Mouse (Mus musculus) kidney, embryonic 15.5 days (tissue): ENCODE measurements around the gene Coro1a. TPM values are rescaled to one million over a fixed set of nuclear protein-coding genes. Genes with fewer than 3 reads are reported as not detected.

Experiments
- ATAC-seq: fragments of 200-750 bp; cut with Nextera tagmentation; replicated peaks from 2 replicates; pipeline ENCODE4 v1.8.0; 2017; ENCODE audit warnings: moderate TSS enrichment; ENCODE audit not compliant: low FRiP score
- H3K27ac ChIP-seq: fragments of 300-500 bp; sonication (generic); 2 replicates; pipeline ENCODE4 v1.5.1; 2015; ENCODE audit warnings: mild to moderate bottlenecking, inconsistent platforms
- H3K27me3 ChIP-seq: fragments of 300-500 bp; sonication (generic); 2 replicates; pipeline ENCODE4 v1.6.1; 2015; ENCODE audit warnings: inconsistent platforms
- H3K36me3 ChIP-seq: fragments of 300-500 bp; sonication (generic); 2 replicates; pipeline ENCODE4 v1.6.1; 2015; ENCODE audit warnings: inconsistent platforms
- H3K4me1 ChIP-seq: fragments of 300-500 bp; sonication (generic); 2 replicates; pipeline ENCODE4 v1.6.1; 2015; ENCODE audit warnings: inconsistent platforms
- H3K4me2 ChIP-seq: fragments of 300-500 bp; sonication (generic); 2 replicates; pipeline ENCODE4 v1.6.1; 2015; ENCODE audit warnings: moderate library complexity, mild to moderate bottlenecking, inconsistent platforms
- H3K4me3 ChIP-seq: fragments of 300-500 bp; sonication (generic); replicated peaks from 2 replicates; pipeline ENCODE4 v1.5.1; 2015; ENCODE audit warnings: mild to moderate bottlenecking, inconsistent platforms
- H3K9ac ChIP-seq: fragments of 300-500 bp; sonication (generic); 2 replicates; pipeline ENCODE4 v1.6.1; 2015; ENCODE audit warnings: mild to moderate bottlenecking, inconsistent platforms
- H3K9me3 ChIP-seq: fragments of 300-500 bp; sonication (generic); replicated peaks from 2 replicates; pipeline ENCODE4 v1.6.1; 2016; ENCODE audit warnings: inconsistent platforms
- WGBS: fragments of 180-500 bp; shearing (Covaris S2); methylation state at CpG from one replicate; pipeline ENCODE4 v1.1.7; 2015; ENCODE audit warnings: mixed read lengths; 5-methylcytosine and 5-hydroxymethylcytosine counted together
- polyA plus RNA-seq: library from polyadenylated mRNA; unstranded; fragments of >200 nt; fragmentation: Nextera tagmentation; extraction: Ambion mirVana; gene quantifications from 2 replicates; pipeline ENCODE4 v1.2.1, GENCODE M21; 2015

Gene Coro1a
- 17.9 and 24.3 TPM in 2 replicates for polyA plus RNA-seq

DNA sequence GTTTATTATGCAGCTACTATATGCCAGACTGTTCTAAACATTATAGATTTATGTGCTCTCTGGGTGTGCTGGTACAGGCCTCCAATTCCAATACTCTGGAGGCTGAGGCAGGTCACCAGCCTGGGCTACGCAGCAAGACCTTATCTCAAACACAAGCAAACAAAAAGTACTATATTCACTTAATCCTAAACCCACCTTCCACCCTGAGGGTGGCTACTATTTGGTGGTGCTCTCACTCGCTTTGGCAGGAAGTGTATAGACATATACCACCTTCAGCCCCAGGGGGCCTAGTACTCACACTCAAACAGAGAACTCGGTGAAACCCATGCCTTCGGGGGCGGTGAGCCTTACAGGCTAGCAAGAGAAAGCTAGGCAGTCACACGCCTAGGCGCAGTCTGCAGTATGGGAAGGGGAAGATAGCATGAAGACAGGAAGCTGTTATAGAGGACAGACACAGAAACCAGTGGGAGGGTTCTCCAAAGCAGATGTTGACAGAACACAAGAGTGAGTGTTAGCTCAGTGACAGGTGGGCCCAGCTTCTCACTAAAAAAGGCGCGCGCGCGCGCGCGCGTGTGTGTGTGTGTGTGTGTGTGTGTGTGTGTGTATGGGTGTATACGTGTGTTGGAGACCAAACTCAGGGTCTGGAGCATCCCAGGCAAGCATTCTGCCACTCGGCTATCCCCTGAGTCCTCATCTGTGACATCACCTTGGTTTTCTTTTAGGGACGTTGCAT, at the start of gene Coro1a:
Gene Coro1a, minus strand, starts transcription at position 346 of the 733 bp plus-strand sequence.
- no peak within 1 kb of the TSS for H3K9ac ChIP-seq
- H3K9me3 ChIP-seq = no peaks in the 10 kb centered on the region
- ATAC-seq = no peak
- peaks cover 17% of the 10 kb centered on the region for H3K4me1 ChIP-seq
- WGBS = 85% methylated on average over 19 of the region's 19 CpGs
- H3K36me3 ChIP-seq = no peaks in the 10 kb centered on the region
- peaks cover 35% of the 10 kb centered on the region for H3K27me3 ChIP-seq
- no peak within 1 kb of the TSS for H3K27ac ChIP-seq
- H3K4me3 ChIP-seq = no peak within 1 kb of the TSS
- no peak within 1 kb of the TSS for H3K4me2 ChIP-seq

DNA sequence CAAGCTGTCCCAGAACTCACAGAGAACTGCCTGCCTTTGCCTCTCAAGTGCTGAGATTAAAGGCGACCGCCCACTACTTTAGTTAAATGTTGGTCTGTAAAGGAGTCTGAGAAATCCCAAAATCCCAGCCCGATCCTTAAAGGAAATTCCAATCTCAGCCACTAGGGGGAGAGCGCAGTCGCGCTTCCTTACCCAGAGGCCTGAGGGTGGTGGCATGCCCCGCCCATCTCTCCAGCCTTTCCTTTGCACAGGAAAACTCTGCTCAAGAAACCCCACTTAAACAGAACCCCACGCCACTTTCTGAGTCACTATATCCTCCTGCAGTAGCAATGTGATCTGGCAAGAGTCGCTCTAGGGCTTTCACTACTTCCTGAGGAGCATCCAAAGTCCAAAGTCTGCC, 47.3 kb upstream of the Coro1a start:
- H3K36me3 ChIP-seq = no peaks in the 10 kb centered on the region
- peak overlapping the region; percentile 31; the same call in 1 of the 2 replicates for H3K4me2 ChIP-seq
- WGBS = 2% methylated on average over 9 of the region's 9 CpGs
- H3K9me3 ChIP-seq = no peaks in the 10 kb centered on the region
- H3K9ac ChIP-seq = no peak overlapping the region
- peaks cover 14% of the 10 kb centered on the region for H3K4me1 ChIP-seq
- no peak overlapping the region for H3K4me3 ChIP-seq
- H3K27me3 ChIP-seq = no peaks in the 10 kb centered on the region
- peak overlapping the region; percentile 54 for H3K27ac ChIP-seq
- ATAC-seq = peak; percentile 57

DNA sequence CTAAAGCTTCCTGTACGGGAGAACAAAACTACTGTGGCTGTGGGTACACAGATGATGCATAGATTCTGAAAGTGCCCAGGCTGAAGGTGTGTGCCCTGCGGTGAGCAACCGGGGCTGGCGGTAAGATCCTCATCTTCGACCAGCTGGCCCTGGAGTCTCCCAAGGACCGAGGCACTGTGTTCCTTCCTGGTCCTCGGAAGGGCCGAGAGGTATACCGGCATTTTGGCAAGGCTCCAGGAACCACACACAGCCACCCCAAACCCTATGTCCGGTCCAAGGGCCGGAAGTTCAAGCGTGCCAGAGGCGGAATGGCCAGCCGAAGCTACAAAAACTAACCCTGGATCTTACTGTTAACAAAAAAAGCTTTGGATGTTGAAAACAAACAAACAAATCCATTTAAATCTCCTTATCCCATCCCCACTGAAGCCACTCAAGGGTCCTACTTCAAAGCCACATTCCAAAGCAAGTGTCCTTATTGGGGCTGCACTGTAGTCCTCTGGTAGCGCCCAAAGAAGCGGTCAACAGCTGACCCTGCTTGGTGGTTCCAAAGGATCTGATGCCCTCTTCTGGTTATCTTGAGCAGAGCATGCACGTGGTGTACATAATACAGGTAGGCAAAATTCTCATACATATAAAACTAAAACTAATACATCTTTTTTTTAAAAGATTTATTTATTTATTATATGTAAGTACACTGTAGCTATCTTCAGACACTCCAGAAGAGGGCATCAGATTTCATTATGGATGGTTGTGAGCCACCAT, 42.2 kb upstream of the Coro1a start:
- H3K4me3 ChIP-seq = no peak overlapping the region

DNA sequence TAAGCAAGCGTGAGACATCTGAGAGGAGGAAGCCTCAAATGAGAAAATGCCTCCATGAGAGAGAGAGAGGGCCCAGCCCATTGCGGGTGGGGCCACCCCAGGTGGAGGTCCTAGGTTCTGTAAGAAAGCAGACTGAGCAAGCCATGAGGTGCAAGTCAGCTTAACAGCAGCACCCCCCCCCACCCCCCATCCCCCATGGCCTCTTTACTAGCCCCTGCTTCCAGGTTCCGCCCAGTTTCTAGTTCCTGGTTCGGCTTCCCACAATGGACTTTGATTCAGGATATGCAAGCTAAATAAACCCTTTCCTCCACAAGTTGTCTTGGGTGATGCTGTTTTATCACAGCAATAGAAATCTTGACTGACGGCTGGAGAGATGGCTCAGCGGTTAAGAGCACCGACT, 41.2 kb upstream of the Coro1a start:
- no peak overlapping the region for H3K4me3 ChIP-seq
- no peaks in the 10 kb centered on the region for H3K36me3 ChIP-seq
- no peaks in the 10 kb centered on the region for H3K9me3 ChIP-seq
- H3K4me1 ChIP-seq = no peaks in the 10 kb centered on the region
- H3K27ac ChIP-seq = no peak overlapping the region
- H3K27me3 ChIP-seq = no peaks in the 10 kb centered on the region
- no peak for ATAC-seq
- no peak overlapping the region for H3K9ac ChIP-seq
- WGBS = 73% methylated on average over 7 of the region's 7 CpGs
- H3K4me2 ChIP-seq = no peak overlapping the region

More for the DNA sequence above, 42.2 kb upstream of the Coro1a start:
- no peak for ATAC-seq
- no peak overlapping the region for H3K27ac ChIP-seq
- H3K9me3 ChIP-seq = no peaks in the 10 kb centered on the region
- H3K4me1 ChIP-seq = peaks cover 5% of the 10 kb centered on the region
- H3K4me2 ChIP-seq = no peak overlapping the region
- no peak overlapping the region for H3K9ac ChIP-seq
- 93% methylated on average over 17 of the region's 17 CpGs for WGBS
- no peaks in the 10 kb centered on the region for H3K36me3 ChIP-seq
- H3K27me3 ChIP-seq = no peaks in the 10 kb centered on the region

DNA sequence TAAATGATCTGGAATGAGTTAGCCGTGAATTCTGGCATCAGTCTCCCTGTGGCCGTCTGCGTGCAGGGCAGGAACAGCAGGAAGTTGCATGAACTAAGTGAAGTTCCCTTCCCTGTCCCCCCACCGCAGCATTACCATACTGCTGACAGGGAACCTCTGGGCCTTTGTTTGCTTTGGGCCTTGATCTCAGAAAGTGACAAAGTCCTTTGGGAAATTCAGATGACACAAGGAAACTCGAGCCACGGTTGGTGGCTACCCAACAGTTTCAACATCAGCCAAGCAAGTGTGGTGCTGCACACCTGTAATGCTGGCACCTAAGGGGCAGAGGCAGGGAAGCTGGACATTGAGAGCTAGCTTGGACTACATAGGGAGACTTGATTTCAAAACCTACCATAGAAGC, 39.2 kb upstream of the Coro1a start:
- ATAC-seq = no peak
- WGBS = 34% methylated on average over 6 of the region's 6 CpGs
- Histone ChIP-seq H3K9ac (no peak overlapping the region), H3K9me3 (no peaks in the 10 kb centered on the region), H3K27ac (no peak overlapping the region), H3K27me3 (no peaks in the 10 kb centered on the region), H3K4me2 (no peak overlapping the region), H3K36me3 (no peaks in the 10 kb centered on the region), H3K4me1 (no peaks in the 10 kb centered on the region), H3K4me3 (no peak overlapping the region)

DNA sequence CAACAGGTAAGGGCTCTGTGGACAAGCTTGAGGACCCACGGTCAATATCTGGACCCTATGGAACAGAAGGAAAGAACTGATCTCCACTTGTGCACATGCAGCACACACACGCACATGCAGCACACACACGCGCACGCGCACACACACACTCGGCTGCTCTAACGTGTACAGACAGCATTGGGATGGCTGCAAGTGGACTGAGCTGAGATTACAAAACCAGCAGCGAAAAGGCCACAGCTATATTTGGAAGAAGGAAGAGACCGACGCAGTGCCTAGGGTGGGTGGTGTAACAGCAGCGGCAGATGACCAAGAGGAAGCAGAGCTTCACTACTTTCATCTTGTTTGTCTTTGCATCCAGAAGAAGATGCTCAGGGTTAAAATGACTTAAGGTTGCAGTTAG, 38.5 kb upstream of the Coro1a start:
- Histone ChIP-seq H3K4me2 (no peak overlapping the region), H3K27ac (no peak overlapping the region), H3K27me3 (no peaks in the 10 kb centered on the region), H3K36me3 (no peaks in the 10 kb centered on the region), H3K9ac (no peak overlapping the region), H3K4me1 (no peaks in the 10 kb centered on the region), H3K4me3 (no peak overlapping the region), H3K9me3 (no peaks in the 10 kb centered on the region)
- WGBS = 88% methylated on average over 12 of the region's 12 CpGs
- no peak for ATAC-seq

DNA sequence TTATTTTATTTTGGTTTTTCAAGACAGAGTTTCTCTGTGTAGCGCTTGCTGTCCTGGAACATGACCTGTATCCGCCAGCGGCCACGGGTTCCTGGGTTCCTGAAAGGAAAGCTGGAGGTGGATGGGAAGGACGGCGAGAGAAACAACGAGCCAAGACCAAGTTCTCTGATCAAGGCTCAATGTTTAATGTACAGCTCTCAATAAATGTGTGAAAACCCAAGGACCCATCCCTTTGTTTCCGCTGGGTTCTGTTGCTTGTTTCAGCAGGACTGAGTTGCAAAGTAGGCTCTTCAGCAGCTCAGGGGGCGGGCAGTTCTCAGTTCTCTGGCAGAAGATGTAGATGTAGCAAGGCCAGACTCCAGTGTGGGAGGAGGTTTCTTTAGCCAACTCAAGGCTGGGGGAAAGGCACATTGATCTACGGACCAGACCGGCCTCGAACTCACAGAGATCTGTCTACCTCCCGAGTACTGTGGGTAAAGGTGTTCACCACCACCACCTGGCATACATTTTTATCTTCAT, 34.4 kb upstream of the Coro1a start:
- ATAC-seq = no peak
- no peak overlapping the region for H3K27ac ChIP-seq
- no peak overlapping the region for H3K4me2 ChIP-seq
- H3K36me3 ChIP-seq = no peaks in the 10 kb centered on the region
- H3K9me3 ChIP-seq = no peaks in the 10 kb centered on the region
- H3K9ac ChIP-seq = no peak overlapping the region
- H3K4me3 ChIP-seq = no peak overlapping the region
- H3K27me3 ChIP-seq = no peaks in the 10 kb centered on the region
- WGBS = 88% methylated on average over 13 of the region's 13 CpGs
- H3K4me1 ChIP-seq = peaks cover 4% of the 10 kb centered on the region; the same call in 1 of the 2 replicates

DNA sequence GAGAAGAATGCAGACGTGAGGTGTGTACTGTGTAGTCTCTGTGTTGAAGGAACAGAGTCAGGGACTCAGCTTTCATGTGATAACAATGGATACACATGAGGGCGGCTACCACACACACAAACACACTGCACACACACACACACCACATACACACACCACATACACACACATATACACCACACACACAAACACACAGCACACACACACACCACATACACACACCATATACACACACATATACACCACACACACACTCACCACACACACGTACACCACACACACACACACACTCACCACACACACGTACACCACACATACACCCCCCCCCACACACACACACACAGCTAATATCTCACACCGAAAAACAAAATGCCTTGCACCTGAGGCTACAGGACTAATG, 33.9 kb upstream of the Coro1a start:
- Histone ChIP-seq H3K9me3 (no peaks in the 10 kb centered on the region), H3K4me2 (no peak overlapping the region), H3K27ac (no peak overlapping the region), H3K27me3 (no peaks in the 10 kb centered on the region), H3K9ac (no peak overlapping the region), H3K36me3 (no peaks in the 10 kb centered on the region), H3K4me1 (peaks cover 4% of the 10 kb centered on the region; the same call in 1 of the 2 replicates), H3K4me3 (no peak overlapping the region)
- no peak for ATAC-seq
- WGBS = 81% methylated on average over 5 of the region's 5 CpGs

DNA sequence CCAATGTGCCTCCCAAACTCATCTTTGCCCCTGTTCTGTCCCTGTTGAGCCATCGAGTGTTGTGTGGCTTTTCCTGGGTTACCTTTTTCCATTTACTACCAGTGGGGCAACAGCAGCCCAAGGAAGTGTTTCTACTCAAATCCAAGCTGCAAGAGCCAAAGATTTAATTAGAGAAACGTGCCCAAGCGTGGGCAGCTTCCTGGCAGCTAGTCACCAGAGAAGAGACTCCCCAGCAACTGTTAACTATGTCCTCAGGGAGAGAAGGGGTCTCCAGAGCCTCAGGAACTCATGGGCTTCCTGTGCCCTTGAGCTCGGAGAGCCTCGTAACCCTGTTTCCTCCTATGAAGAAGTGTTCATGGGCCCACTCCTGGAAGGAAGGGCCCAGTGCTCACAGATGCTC, 33.4 kb upstream of the Coro1a start:
- Histone ChIP-seq H3K9ac (no peak overlapping the region), H3K27ac (no peak overlapping the region), H3K4me1 (peaks cover 4% of the 10 kb centered on the region; the same call in 1 of the 2 replicates), H3K27me3 (no peaks in the 10 kb centered on the region), H3K4me3 (no peak overlapping the region), H3K9me3 (no peaks in the 10 kb centered on the region), H3K4me2 (no peak overlapping the region), H3K36me3 (no peaks in the 10 kb centered on the region)
- 69% methylated on average over 5 of the region's 5 CpGs for WGBS
- no peak for ATAC-seq

DNA sequence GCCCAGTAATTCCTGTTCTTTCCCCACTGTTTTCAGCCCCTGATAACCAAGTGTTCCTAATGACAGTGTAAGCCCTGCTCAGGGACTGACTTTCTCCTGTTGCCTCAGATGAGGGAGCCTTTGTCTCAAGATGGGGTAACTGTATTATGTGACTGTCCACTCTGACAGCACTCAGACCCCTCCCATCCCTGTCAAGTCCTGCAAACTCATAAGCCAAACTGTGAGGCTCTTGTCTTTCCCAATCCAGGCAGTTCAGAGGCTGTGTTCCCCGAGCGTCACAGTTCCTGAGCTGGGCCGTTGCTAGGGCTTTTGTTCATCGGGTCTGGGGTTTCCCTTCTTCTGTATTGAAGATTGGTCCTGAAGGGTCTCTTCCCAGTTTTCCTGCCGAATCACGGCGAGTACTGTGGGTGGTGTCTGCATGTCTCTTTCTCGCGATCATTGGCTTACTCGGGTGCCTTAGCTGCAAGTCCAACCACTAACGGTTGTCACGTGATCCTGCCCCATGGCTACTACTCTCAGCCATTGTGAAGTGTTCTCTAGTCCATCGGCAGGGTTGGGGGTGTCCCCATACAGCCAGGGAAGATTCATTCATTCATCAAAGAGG, 32.6 kb upstream of the Coro1a start:
- ATAC-seq = no peak
- Histone ChIP-seq H3K36me3 (no peaks in the 10 kb centered on the region), H3K9ac (no peak overlapping the region), H3K4me3 (no peak overlapping the region), H3K4me2 (no peak overlapping the region), H3K27me3 (no peaks in the 10 kb centered on the region), H3K4me1 (peaks cover 4% of the 10 kb centered on the region; the same call in 1 of the 2 replicates), H3K27ac (no peak overlapping the region), H3K9me3 (no peaks in the 10 kb centered on the region)
- WGBS = 85% methylated on average over 13 of the region's 13 CpGs

DNA sequence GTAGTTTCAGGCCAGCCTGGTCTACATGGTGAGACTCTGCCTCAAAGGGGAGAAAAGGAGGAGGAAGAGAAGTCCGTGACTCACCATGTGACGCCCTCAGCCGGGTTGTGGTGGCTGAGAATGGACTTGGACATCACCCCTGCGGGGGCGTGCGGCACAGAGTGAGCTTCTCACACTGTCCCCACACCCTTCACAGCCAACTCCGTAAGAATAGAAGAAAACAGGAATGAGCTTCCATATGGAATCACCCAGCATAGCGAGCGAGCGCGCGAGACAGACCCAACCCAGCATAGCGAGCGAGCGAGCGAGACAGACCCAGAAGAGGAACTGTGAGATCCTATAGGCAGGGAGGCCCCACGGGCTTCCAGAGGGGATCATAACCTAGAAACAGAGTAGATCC, 32.0 kb upstream of the Coro1a start:
- H3K27ac ChIP-seq = no peak overlapping the region
- WGBS = 83% methylated on average over 17 of the region's 17 CpGs
- no peaks in the 10 kb centered on the region for H3K27me3 ChIP-seq
- no peaks in the 10 kb centered on the region for H3K9me3 ChIP-seq
- no peak overlapping the region for H3K4me2 ChIP-seq
- no peak for ATAC-seq
- H3K36me3 ChIP-seq = no peaks in the 10 kb centered on the region
- no peak overlapping the region for H3K9ac ChIP-seq
- peaks cover 4% of the 10 kb centered on the region; the same call in 1 of the 2 replicates for H3K4me1 ChIP-seq
- H3K4me3 ChIP-seq = no peak overlapping the region

DNA sequence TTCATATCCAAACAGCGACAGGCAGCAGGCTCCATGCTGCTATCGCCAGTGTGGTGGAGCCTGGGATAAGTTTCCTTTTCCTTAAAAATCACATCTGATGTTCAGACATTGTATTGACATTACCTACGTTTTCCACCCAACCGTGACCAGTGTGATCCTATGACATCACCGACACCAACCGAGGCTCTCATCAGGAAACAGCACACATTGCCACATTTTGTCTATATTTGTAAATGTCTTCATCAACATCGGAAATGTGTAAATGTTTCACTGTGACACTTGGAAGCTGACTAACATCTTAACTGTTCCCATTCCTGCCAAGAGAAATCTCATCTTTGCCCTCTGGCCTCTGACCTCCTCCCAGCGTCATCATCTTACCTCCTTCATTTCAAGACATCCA, 28.5 kb upstream of the Coro1a start:
- no peaks in the 10 kb centered on the region for H3K9me3 ChIP-seq
- no peaks in the 10 kb centered on the region for H3K36me3 ChIP-seq
- no peaks in the 10 kb centered on the region for H3K27me3 ChIP-seq
- 76% methylated on average over 8 of the region's 8 CpGs for WGBS
- no peak overlapping the region for H3K9ac ChIP-seq
- peaks cover 4% of the 10 kb centered on the region; the same call in 1 of the 2 replicates for H3K4me1 ChIP-seq
- no peak overlapping the region for H3K4me2 ChIP-seq
- no peak overlapping the region for H3K4me3 ChIP-seq
- H3K27ac ChIP-seq = no peak overlapping the region
- ATAC-seq = no peak
